Mouse (Mus musculus) embryonic facial prominence, embryonic 15.5 days (tissue): Measurements from ENCODE around the gene Atp5l. TPM values are rescaled to one million over a fixed set of nuclear protein-coding genes. Genes with fewer than 3 reads are reported as not detected.
"Not testable (repeated sequence)": the region's sequence is repeated elsewhere in the genome, so short reads cannot be mapped to it uniquely, and the experiment has no call there.

Experiments
- ATAC-seq: fragments of 200-750 bp; cut with Nextera tagmentation; 2 replicates; pipeline ENCODE4 v1.8.0; 2017; ENCODE audit warnings: low read depth, moderate TSS enrichment; ENCODE audit not compliant: insufficient number of reproducible peaks, low FRiP score, low TSS enrichment
- H3K27ac ChIP-seq: fragments of 300-500 bp; sonication (generic); replicated peaks from 2 replicates; pipeline ENCODE4 v1.5.1; 2015; ENCODE audit warnings: mild to moderate bottlenecking, inconsistent platforms
- H3K27me3 ChIP-seq: fragments of 300-500 bp; sonication (generic); 2 replicates; pipeline ENCODE4 v1.6.1; 2015; ENCODE audit warnings: inconsistent platforms
- H3K36me3 ChIP-seq: fragments of 300-500 bp; sonication (generic); 2 replicates; pipeline ENCODE4 v1.6.1; 2015; ENCODE audit warnings: mild to moderate bottlenecking, inconsistent platforms
- H3K4me1 ChIP-seq: fragments of 300-500 bp; sonication (generic); 2 replicates; pipeline ENCODE4 v1.6.1; 2015; ENCODE audit warnings: inconsistent platforms
- H3K4me2 ChIP-seq: fragments of 300-500 bp; sonication (generic); replicated peaks from 2 replicates; pipeline ENCODE4 v1.6.1; 2015; ENCODE audit warnings: mild to moderate bottlenecking, inconsistent platforms
- H3K4me3 ChIP-seq: fragments of 300-500 bp; sonication (generic); replicated peaks from 2 replicates; pipeline ENCODE4 v1.5.1; 2015; ENCODE audit warnings: mild to moderate bottlenecking, inconsistent platforms
- H3K9ac ChIP-seq: fragments of 300-500 bp; sonication (generic); 2 replicates; pipeline ENCODE4 v1.6.1; 2015; ENCODE audit warnings: inconsistent platforms
- H3K9me3 ChIP-seq: fragments of 300-500 bp; sonication (generic); replicated peaks from 2 replicates; pipeline ENCODE4 v1.6.1; 2016; ENCODE audit warnings: inconsistent platforms
- WGBS: fragments of 180-500 bp; shearing (Covaris S2); methylation state at CpG from one replicate; pipeline ENCODE4 v1.1.7; 2015; 5-methylcytosine and 5-hydroxymethylcytosine counted together
- polyA plus RNA-seq: library from polyadenylated mRNA; unstranded; fragments of >200 nt; fragmentation: Nextera tagmentation; extraction: Ambion mirVana; gene quantifications from 2 replicates; pipeline ENCODE4 v1.2.1, GENCODE M21; 2015

Atp5l gene
- polyA plus RNA-seq = 655 and 705 TPM in 2 replicates

DNA sequence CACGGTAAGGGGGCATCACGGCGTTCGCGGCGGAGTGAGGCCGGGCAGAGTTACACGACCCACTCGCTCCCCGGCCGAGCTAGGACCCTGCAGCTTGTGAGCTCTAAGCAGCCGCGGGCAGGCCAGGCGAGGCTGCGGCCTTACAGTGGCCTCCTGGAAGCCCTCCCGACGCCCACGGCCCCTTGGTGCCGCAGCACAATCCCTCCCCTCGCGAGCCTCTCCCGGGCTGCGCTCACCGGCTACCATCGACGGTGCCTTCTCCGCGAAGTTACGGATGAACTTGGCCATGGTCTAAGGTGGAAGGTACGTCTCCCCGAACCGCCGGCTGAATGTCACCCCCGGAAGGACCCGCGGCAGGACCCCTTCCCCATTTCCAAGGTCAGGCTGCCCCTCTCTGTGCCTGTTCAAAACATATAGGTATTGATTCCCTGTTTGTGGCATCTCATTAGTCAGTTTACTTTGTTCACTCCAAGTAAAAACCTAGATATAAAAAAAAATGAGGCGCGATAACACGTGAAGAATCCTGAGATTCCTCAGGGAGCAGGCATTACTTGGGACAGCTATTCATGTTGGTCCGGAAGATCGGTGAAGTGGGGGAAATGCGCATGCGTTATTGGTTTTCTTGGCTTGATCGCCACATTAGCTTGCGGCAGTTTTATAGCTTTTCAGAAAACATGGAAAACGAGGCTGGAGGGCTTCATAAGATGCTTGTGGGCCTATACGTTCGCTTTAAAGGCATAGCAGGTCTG lies at the start of gene Atp5l:
TSS of gene Atp5l (minus strand) at position 369 of the 749 bp plus-strand sequence.
- peaks cover 6% of the 10 kb centered on the region for H3K4me1 ChIP-seq
- peak within 1 kb of the TSS; percentile 68 for H3K4me2 ChIP-seq
- ATAC-seq = peak; percentile 88
- WGBS = under 1% methylated on average over 48 of the region's 48 CpGs
- H3K36me3 ChIP-seq = 0 out of 2 replicates have a peak, but pooled peaks cover 9% of the 10 kb centered on the region
- no peaks in the 10 kb centered on the region for H3K9me3 ChIP-seq
- peak within 1 kb of the TSS; percentile 95 for H3K4me3 ChIP-seq
- peak within 1 kb of the TSS; percentile 91 for H3K9ac ChIP-seq
- H3K27ac ChIP-seq = peak within 1 kb of the TSS; percentile 98
- H3K27me3 ChIP-seq = no peaks in the 10 kb centered on the region

DNA sequence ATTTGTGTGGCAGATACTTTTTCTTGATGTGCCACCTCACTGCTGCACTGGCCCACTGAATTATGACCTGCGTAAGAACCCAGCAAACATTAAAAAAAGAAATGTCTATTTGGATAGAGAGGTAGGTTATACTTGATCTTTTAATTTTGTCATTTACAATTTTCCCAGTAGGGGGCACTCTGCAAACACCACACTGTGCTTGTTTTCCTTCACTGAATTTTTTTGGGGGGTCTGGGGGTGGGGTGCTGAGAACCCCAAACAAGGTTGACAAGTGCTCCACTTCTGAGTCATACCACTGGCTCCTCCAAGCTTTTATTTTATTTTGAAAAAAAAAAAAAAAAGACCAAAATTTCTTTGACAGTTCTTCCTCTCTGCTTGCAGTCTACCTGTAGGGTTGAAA lies 48.9 kb upstream of the Atp5l start:
- H3K27me3 ChIP-seq = 0 out of 2 replicates have a peak, but pooled peaks cover 6% of the 10 kb centered on the region
- no peak overlapping the region for H3K4me2 ChIP-seq
- H3K9me3 ChIP-seq = no peaks in the 10 kb centered on the region
- no peak for ATAC-seq
- H3K4me3 ChIP-seq = no peak overlapping the region
- H3K36me3 ChIP-seq = no peaks in the 10 kb centered on the region
- no peak overlapping the region for H3K9ac ChIP-seq
- WGBS = 57% methylated on average over 1 of the region's 1 CpGs
- H3K27ac ChIP-seq = no peak overlapping the region
- H3K4me1 ChIP-seq = peaks cover 11% of the 10 kb centered on the region

DNA sequence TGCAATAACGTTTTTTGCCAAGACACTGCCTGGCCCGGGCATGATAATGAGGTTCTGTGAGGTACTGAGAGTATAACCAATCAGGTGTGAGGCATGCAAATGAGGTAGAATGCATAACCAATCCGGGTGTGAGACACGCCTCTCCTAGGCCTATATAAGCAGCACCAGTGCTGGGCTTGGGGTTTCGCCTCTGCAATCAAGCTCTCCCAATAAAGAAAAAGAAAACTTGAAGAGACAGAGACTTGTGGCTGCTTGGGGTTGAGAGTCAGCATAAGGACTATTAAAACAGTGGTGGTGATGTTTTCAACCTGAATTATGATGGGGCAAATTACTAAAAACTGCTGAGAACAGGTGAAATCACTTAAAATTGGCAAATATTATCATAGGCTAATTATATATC lies 47.2 kb upstream of the Atp5l start:
- not testable (repeated sequence) for H3K27ac ChIP-seq, ATAC-seq, H3K36me3 ChIP-seq, H3K9ac ChIP-seq, H3K4me2 ChIP-seq, H3K27me3 ChIP-seq, H3K4me3 ChIP-seq, H3K9me3 ChIP-seq
- H3K4me1 ChIP-seq = peaks cover 17% of the 10 kb centered on the region
- 85% methylated on average over 5 of the region's 5 CpGs for WGBS

DNA sequence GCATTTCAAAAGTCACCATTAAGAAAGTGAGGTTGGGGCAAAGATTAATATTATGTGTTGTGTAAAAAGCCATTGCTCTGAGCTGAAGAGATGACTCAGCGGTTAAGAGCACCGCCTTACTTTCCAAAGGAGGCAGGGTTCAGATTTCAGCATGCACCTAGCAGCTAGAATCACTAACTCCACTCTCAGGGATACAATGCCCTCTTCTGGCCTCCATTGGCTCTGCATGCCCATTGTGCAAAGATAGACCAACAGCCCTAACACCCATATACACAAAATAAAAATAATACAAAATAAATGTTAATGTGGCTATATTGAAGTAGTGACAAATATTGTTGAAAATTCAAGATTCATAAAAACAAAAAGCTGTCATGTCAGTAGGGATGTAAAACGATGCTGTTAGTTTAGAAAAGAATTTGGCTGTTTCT lies 46.3 kb upstream of the Atp5l start:
- no peak for ATAC-seq
- Histone ChIP-seq H3K4me1 (peaks cover 17% of the 10 kb centered on the region), H3K27ac (no peak overlapping the region), H3K4me2 (no peak overlapping the region), H3K4me3 (no peak overlapping the region), H3K36me3 (peaks cover 7% of the 10 kb centered on the region), H3K9me3 (no peaks in the 10 kb centered on the region), H3K9ac (no peak overlapping the region), H3K27me3 (0 out of 2 replicates have a peak, but pooled peaks cover 3% of the 10 kb centered on the region)
- WGBS = 23% methylated on average over 3 of the region's 3 CpGs

DNA sequence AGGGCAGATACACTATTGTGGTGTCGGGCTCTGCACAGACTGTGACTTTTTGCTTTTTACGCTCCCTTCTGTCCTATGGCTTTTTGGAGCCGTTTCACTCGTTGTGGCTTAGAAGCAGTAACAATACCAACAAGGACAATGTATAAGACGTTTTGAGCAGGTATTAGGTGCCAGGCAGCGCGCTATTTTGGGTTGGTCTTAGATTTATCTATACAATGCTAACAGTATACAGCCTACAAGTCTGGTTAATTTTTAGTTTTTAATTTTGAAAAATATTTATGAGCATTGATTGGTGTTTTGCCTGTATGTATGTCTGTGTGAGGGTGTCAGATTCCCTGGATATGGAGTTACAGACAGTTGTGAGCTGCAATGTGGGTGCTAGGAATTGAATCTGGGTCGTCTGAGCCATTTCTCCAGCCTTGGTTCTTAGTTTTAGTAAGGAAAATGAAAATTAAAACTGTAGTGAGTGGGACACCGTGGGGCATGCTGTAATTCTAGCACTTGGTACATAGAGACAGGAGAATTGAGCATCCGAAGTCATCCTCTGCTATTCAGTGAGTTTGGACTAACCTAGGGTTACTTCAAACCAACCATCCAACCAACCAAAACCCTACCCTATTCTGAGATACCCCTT lies 45.4 kb upstream of the Atp5l start:
- peak overlapping the region; percentile 63 for H3K27ac ChIP-seq
- H3K4me2 ChIP-seq = peak overlapping the region; percentile 67
- H3K9me3 ChIP-seq = no peaks in the 10 kb centered on the region
- ATAC-seq = no peak
- H3K36me3 ChIP-seq = peaks cover 15% of the 10 kb centered on the region
- H3K4me3 ChIP-seq = peak overlapping the region; percentile 80
- H3K27me3 ChIP-seq = 0 out of 2 replicates have a peak, but pooled peaks cover 3% of the 10 kb centered on the region
- WGBS = 12% methylated on average over 10 of the region's 10 CpGs
- H3K9ac ChIP-seq = peak overlapping the region; percentile 27
- H3K4me1 ChIP-seq = peaks cover 17% of the 10 kb centered on the region

DNA sequence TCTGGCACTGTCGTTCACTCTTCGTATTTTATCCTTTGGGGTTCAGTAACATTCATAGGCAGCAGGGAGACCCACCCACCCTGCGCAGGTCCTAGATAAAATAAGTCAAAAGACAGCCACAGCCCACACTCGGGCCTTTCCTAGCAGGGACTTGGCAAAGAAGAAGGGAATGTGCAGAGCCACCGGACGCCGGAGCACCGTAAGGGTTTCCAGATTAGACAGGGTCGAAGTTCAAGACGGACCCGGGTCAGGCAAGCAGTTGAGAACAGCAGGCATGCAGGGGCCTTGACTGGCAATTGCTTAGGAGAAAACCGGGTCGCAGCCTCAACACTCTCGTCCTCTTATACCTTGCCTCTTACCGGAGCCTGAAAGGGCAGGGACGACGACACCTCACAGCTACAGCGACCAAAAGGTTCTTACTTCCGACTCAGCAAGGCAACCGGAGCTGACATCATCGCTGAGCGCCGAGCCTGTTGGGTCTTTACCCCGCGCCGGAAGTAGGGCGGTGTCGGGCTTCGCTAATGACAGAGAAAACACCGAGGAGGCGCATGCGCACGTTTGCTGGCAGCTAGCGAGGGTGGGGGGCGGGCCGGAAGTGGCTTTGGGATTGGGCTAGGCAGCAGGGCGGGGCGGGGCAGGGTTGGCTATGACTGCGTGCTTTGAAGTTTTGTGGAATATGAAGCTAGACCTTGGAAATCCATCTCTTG lies 44.7 kb upstream of the Atp5l start, which contains the start of gene Ube4a:
TSS of gene Ube4a (minus strand) at position 475 of the 707 bp plus-strand sequence.
- H3K36me3 ChIP-seq = peaks cover 17% of the 10 kb centered on the region
- peak within 1 kb of the TSS; percentile 63 for H3K27ac ChIP-seq

DNA sequence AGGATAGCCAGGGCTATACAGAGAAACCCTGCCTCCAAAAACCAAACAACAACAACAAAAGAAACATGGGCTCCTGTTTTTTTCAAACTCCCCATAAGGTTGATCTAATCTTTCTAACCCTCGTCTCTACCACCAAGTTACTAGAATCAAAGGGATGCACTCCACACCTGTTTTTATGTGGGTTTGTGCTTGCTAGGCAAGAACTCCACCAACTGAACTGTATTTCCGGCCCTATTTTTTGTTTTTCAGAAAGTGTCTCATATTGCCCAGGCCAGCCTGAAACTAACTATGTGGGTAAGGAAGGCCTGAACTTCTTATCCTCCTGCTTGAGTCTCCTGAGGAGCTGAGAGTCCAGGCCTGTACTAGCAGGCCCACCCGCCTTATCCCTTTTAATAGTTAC lies 33.9 kb upstream of the Atp5l start:
- Histone ChIP-seq H3K27ac (no peak overlapping the region), H3K36me3 (peaks cover 74% of the 10 kb centered on the region), H3K27me3 (no peaks in the 10 kb centered on the region), H3K4me1 (no peaks in the 10 kb centered on the region), H3K4me2 (no peak overlapping the region), H3K9ac (no peak overlapping the region), H3K4me3 (no peak overlapping the region), H3K9me3 (no peaks in the 10 kb centered on the region)
- WGBS = 85% methylated on average over 3 of the region's 3 CpGs
- ATAC-seq = no peak

More for the DNA sequence above, 44.7 kb upstream of the Atp5l start, which contains the start of gene Ube4a:
- under 1% methylated on average over 39 of the region's 39 CpGs for WGBS
- H3K4me2 ChIP-seq = peak within 1 kb of the TSS; percentile 67
- peak within 1 kb of the TSS; percentile 76 for H3K9ac ChIP-seq
- no peaks in the 10 kb centered on the region for H3K27me3 ChIP-seq
- no peaks in the 10 kb centered on the region for H3K9me3 ChIP-seq
- ATAC-seq = peak; percentile 93
- H3K4me1 ChIP-seq = peaks cover 17% of the 10 kb centered on the region
- H3K4me3 ChIP-seq = peak within 1 kb of the TSS; percentile 80

DNA sequence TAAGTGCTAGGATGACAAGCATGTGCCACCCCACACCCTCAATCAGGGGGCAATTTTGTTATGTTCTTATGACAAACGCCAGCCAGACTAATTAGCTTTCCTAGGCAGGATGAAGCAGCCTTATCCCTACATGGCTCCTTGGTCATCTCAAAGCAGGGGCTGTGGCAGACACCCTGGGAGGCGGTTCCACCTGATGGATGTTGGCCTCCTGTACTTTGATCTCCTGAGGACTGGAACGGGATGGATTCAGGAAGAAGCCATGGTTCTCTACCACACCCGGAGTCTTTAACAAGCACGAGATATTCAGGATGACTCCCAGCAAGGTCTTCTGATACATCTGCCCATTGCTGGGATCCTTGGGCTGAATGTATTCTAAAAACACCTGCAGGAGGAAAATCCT lies 27.3 kb upstream of the Atp5l start:
- ATAC-seq = no peak
- WGBS = 86% methylated on average over 5 of the region's 5 CpGs
- no peak overlapping the region for H3K27ac ChIP-seq
- H3K27me3 ChIP-seq = no peaks in the 10 kb centered on the region
- no peak overlapping the region for H3K4me3 ChIP-seq
- no peak overlapping the region for H3K9ac ChIP-seq
- no peak overlapping the region for H3K4me2 ChIP-seq
- H3K4me1 ChIP-seq = no peaks in the 10 kb centered on the region
- peaks cover 90% of the 10 kb centered on the region for H3K36me3 ChIP-seq
- no peaks in the 10 kb centered on the region for H3K9me3 ChIP-seq

DNA sequence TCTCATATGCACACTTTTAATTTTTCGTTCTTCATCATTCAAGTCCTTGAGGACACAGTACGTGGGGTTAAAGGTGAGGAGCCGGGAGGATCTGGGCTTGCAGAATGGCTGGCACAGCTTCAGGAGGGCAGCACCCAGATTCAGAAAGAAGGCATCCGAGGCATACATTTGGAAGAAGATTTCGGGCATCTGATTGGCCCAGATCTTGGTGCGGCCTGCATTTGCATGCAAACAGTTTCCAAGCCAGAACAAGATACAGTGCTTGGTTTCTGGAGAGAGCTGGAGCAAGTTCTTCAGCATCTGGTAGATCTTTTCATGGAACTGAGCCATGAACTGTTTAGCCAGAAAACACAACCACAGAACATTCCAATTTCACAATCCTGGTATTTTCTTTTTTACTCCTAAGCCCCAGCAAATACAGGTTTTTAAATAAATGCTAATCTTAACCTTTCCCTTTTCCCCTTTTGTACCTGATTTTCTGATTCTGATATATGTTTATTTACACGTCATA lies 25.7 kb upstream of the Atp5l start:
- no peaks in the 10 kb centered on the region for H3K4me1 ChIP-seq
- no peaks in the 10 kb centered on the region for H3K9me3 ChIP-seq
- WGBS = 82% methylated on average over 7 of the region's 7 CpGs
- no peak overlapping the region for H3K27ac ChIP-seq
- peaks cover 90% of the 10 kb centered on the region for H3K36me3 ChIP-seq
- H3K27me3 ChIP-seq = no peaks in the 10 kb centered on the region
- H3K9ac ChIP-seq = no peak overlapping the region
- no peak for ATAC-seq
- no peak overlapping the region for H3K4me2 ChIP-seq
- H3K4me3 ChIP-seq = no peak overlapping the region

DNA sequence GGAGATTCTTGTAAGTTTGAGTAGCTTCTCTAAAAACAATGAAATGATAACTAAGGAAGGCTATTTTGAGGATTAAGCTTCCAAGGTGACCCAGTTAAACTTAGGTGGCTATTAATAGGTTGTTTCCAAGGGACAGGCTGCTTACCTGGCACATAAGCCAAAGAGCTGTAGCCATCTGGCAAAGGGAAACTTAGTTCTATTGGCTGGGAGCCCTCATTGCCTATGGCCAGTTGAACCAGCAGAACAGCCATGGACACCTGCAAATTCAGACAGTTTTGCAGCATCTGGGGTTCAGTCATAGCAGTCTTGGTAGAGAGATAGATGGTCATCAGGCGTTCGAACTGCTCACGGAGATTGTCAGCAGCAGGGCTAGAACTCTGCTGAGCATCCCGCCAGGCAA lies 21.9 kb upstream of the Atp5l start:
- WGBS = 95% methylated on average over 4 of the region's 4 CpGs
- Histone ChIP-seq H3K27ac (no peak overlapping the region), H3K36me3 (peaks cover 84% of the 10 kb centered on the region), H3K9ac (no peak overlapping the region), H3K4me2 (no peak overlapping the region), H3K4me1 (no peaks in the 10 kb centered on the region), H3K4me3 (no peak overlapping the region), H3K27me3 (no peaks in the 10 kb centered on the region), H3K9me3 (no peaks in the 10 kb centered on the region)
- no peak for ATAC-seq

DNA sequence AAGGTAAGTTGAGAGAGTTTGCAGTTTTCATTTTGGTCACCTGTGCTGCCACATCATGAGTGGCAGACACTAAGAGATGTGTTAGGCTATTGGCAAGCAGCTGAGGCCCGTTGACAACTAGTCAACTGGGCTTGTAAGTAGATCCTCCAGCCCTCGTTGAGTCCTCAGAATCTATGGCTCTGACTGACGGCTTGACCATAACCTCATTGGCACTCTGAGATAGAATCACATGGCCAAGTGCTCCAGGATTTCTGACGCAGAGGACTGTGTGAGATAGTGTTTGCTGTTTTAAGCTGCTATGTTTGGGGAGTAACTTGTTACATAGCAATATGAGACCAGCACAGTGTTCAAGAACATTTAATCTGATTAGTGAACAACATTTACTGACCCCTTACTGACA lies 21.2 kb upstream of the Atp5l start:
- Histone ChIP-seq H3K4me1 (no peaks in the 10 kb centered on the region), H3K27ac (no peak overlapping the region), H3K27me3 (no peaks in the 10 kb centered on the region), H3K36me3 (peaks cover 83% of the 10 kb centered on the region), H3K9me3 (no peaks in the 10 kb centered on the region), H3K4me3 (no peak overlapping the region), H3K4me2 (no peak overlapping the region), H3K9ac (no peak overlapping the region)
- 89% methylated on average over 4 of the region's 4 CpGs for WGBS
- ATAC-seq = no peak
